In genomic region chr16:21523738-21524137, GRCm38 (mm10) we compare ENCODE assay signal across 12 mouse cellular contexts.
"Had no signal": no experiment of that assay in that cellular context is flagged by ENCODE, and none has a peak within 500 bp of the region (broad histone marks: within the 10 kb centered on the region; RNA-seq: fewer than 3 reads in every experiment).

No protein-coding gene starts in this region.

- H3K4me3 ChIP-seq: kidney, embryonic 15.5 days; limb, embryonic 15.5 days; liver, embryonic 12.5 days; megakaryocyte, embryonic 14.5 days; neural tube, embryonic 13.5 days had no signal

- DNase-seq: kidney, adult 2 months; kidney, postnatal 14 days; lung, embryonic 14.5 days; lung, postnatal 10 days; thymus, adult 2 months; thymus, postnatal 36 days had no signal

- H3K27me3 ChIP-seq: kidney, embryonic 15.5 days; limb, embryonic 15.5 days; liver, embryonic 12.5 days; megakaryocyte, embryonic 14.5 days; neural tube, embryonic 13.5 days had no signal

- H3K27ac ChIP-seq: kidney, embryonic 15.5 days; limb, embryonic 15.5 days; liver, embryonic 12.5 days; macrophage; neural tube, embryonic 13.5 days had no signal

- H3K9me3 ChIP-seq: kidney, embryonic 15.5 days; limb, embryonic 15.5 days; liver, embryonic 12.5 days; megakaryocyte, embryonic 14.5 days; neural tube, embryonic 13.5 days had no signal

- H3K4me1 ChIP-seq: kidney, embryonic 15.5 days; limb, embryonic 15.5 days; neural tube, embryonic 13.5 days had no signal
